Mouse (Mus musculus) CH12F3 (cell line): ENCODE data around the gene Folr2.

ENCODE experiments used
- in situ Hi-C: fragments of 300-500 bp; cut with MboI; formaldehyde crosslinking; loops from 2 replicates; pipeline ENCODE4 v1.14.3; 2020; ENCODE audit warnings: low sequenced_read_pairs

Folr2 gene

DNA sequence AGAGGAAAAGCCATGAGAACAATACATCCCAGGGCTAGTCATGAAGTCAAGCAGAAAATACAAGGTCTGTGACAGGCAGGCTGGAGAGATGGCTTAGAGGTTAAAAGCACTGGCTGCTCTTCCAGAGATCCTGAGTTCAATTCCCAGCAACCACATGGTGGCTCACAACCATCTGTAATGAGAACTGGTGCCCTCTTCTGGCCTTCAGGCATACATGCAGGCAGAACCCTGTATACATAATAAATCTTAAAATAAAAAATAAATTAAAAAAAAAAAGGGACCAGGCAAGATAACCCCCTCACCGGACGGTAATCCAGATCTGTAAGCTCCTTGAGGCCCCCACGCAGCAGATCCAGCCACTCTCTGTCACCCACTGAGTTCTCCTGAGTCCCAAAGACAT, 26.6 kb downstream of the Folr2 start:
- in situ Hi-C loops: no loop called here

DNA sequence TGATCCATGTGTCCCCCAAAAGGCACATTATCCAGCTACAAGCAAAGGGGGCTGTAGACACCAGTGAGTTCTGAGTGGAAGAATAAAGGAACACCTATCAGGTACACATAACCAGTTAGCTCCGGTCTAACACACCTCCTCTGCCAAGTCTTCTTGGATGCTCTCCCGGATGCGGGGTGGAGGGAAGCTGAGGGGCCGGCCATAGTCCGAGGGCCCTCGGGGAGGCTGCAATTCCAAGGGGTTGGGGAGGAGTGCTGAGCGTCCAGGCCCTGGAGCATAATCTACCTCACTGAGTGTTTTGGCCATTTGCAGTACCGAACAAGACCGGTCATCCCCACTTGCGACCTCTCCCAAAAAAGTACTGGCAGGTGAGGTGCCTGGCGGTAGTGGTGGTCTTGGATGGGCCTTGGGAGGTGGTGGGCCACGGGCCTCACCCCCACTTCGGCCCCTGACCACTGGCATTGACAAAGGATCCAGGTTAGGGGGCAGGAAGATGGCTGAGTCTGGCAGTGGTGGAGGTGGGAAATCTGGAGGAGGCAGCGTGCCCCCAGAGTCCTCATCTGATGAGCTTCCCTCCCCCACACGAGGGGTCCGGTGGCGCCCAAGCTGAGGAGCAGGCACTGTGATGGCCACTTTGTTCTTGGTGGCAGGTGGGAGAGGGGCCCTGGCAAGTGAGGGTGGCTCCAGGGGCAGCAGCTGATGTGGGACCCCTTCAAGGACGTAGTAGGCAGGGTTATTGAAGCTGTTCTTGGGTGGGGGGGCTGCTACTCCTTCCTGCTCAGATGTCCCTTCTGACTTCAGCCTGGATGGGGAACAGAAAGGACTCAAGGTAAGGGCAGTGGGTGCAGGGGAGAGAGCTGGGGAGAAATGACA, 33.0 kb downstream of the Folr2 start:
- in situ Hi-C loops: loop anchor here (10.0 kb wide), 1 partner anchor 149 kb away; no protein-coding TSS in a partner anchor

DNA sequence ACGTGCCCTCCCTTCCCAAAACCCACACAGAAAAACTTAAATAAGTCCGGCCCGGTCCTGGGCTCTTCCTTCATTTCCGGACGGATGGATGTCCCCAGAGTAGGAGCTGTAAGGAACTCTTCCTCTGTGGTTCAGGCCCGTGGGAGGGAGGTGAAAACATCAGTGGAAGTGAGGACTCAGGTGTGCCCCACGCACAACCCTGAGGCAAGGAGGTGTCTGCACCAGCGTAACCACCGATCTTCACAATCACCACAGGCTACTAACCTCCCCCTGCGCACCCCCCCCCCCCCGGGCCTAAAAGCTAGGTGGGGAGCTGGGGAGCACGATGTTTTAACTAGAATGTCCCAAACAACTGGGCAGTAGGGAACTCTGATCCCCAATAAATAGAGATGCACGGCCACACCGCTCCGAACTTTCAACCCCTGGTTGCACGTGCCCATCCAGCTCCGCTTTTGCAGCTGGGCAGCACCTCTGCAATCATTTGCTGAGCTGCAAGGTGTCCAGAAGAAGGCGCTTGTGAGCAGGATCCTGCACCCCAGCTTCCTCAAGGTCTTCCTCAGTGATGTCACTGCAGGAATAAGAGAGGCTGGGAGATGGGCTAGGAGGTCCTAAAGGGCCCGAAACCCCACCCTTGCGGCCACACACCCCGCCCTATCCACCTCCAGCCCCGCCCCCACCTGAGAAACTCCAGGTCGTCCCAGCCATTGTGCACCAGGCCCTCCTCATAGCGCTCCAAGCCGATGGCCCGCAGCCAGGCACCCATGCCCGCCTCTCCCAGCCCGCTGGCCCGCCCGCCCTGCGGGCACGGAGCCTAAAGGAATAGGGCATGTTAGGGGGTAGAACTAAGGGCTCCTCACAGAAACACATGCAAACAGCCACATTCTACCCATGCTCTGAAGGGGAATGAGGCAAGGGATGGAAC, 33.9 kb downstream of the Folr2 start:
- in situ Hi-C loops: loop anchor here (10.0 kb wide), 1 partner anchor 148 kb away; no protein-coding TSS in a partner anchor

DNA sequence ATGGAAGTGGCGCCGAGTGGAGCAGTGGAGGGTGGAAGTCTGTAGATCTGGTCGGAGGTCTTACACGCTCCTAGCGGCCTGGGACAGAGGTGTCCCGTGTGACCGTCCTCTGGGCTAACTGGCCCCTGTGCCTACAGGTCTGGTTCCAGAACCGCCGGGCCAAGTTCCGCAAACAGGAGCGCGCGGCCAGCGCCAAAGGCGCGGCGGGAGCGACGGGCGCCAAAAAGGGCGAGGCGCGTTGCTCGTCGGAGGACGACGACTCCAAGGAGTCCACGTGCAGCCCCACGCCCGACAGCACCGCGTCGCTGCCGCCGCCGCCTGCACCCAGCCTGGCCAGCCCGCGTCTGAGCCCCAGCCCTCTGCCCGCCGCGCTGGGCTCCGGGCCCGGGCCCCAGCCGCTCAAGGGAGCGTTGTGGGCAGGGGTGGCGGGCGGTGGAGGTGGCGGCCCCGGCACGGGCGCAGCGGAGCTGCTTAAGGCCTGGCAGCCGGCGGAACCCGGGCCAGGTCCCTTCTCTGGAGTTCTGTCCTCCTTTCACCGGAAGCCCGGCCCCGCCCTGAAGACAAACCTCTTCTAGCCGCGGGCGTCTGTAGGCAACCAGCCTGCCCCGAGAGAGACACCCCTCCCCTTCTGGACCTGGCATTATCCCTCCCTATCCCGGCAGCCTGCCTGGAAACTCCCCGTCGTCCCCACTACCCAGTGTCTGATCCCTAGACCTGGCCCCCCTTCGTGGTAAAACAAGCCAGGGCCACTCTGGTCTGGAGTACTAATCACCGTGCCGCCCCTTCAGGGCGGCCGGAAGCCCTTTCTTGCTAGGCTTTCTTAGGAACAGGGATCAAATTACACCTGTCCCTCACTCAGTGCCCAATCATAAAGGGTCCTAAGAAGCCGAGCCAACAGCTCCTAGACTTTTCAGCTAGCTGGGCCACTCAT, 35.2 kb downstream of the Folr2 start:
- in situ Hi-C loops: loop anchor here (10.0 kb wide), 1 partner anchor 147 kb away; no protein-coding TSS in a partner anchor

DNA sequence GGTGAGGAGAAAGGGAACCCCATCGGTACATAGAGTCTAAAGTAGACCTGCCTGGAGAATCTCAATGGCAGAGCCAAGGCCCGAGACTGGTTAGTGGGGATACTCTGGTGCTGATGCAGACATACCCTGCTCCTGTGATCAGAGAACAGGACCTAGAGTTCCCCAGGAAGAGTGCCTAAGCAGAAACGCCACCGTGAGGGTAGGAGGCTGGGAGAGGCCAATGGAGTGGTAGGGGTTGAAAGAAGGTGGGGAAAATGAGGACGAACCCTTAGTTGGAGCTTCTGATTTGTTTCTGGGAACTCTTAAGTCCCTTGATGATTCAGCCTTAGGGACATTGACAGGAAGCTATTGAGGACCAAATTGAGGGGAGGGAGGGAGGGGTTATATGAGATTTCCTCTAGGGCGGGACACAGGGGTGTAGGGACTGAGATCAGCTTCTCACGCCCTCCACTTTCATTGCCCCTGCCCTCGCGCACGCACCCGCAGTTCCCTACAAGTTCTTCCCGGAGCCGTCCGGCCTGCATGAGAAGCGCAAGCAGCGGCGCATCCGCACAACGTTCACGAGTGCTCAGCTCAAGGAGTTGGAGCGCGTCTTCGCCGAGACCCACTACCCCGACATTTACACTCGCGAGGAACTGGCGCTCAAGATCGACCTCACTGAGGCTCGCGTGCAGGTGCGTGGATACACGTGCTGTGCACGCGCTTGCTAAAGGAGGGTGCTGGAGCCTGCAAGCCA, 36.5 kb downstream of the Folr2 start:
- in situ Hi-C loops: loop anchor here (10.0 kb wide), 1 partner anchor 146 kb away; no protein-coding TSS in a partner anchor

DNA sequence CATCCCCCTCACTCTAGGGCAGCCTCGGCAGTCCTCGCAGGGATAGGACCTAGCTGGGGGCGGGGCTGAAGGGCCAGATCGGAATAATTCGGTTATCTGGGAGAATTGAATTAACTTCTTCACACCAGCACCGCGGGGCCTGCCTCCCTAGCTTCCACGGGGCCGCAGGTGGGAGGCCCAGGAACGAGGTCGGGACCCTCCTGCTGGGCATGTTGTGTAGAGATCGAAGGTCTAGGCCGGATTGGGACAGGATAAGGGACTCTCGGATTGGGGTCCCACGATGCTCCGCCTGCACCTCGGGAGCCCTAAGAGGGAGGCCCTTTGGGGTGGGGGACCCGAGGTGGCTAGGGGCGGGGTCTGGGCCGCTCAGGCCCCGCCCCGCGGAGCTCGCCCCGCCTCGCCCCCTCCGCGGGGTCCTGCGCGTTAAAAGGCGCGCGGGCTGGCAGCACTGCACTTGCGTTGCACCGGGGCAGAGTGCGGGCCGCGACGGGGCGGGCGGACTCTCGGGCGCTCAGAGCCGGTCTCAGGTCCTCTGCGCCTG, 39.1 kb downstream of the Folr2 start, which contains the start of gene Phox2a:
Phox2a (plus strand) TSS at position 453 of the 541 bp plus-strand sequence.
- in situ Hi-C loops: no loop called here
